Mouse (Mus musculus): Measurements from ENCODE around the gene Gm43517. TPM values are rescaled to one million over a fixed set of nuclear protein-coding genes. Genes with fewer than 3 reads are reported as not detected.

Gene Gm43517
- 0.06 and 0.13 TPM in 2 replicates for polyA plus RNA-seq (2012; rRNA removed)

- no peak within 1 kb of the TSS for H3K27ac ChIP-seq (ENCODE audit: control insufficient read depth, insufficient read depth, low read length)
- H3K36me3 ChIP-seq (ENCODE audit: control insufficient read depth, insufficient read depth, low read length), result no peaks in the 10 kb centered on the region
- no peak for DNase-seq
- TF ChIP-seq POLR2A (IDR thresholded peaks at IDR 0.05; ENCODE audit: control insufficient read depth, extremely low read depth, insufficient read depth, low read length, poor library complexity) (no peak), CTCF (IDR thresholded peaks at IDR 0.05; ENCODE audit: borderline replicate concordance, control insufficient read depth, extremely low read depth, insufficient read depth, low read length, poor library complexity) (no peak)
- peaks cover 8% of the 10 kb centered on the region; the same call in 1 of the 2 replicates for H3K27me3 ChIP-seq (ENCODE audit: control insufficient read depth, insufficient read depth, low read length)
- WGBS, result 13% methylated on average over 75 of the region's 75 CpGs
- H3K4me3 ChIP-seq (ENCODE audit: control insufficient read depth, insufficient read depth, low read length), result peak within 1 kb of the TSS; percentile 25
- no peaks in the 10 kb centered on the region for H3K4me1 ChIP-seq (replicated peaks; ENCODE audit: control insufficient read depth, insufficient read depth, low read length)
Observed at GRCm38 (mm10) chr12:49384876-49385630, at the start of gene Gm43517. Gene Gm43517, plus strand, starts transcription at chr12:49385174.

- TF ChIP-seq CTCF (IDR thresholded peaks at IDR 0.05; ENCODE audit: borderline replicate concordance, control insufficient read depth, extremely low read depth, insufficient read depth, low read length, poor library complexity), result no peak
- TF ChIP-seq POLR2A (IDR thresholded peaks at IDR 0.05; ENCODE audit: control insufficient read depth, extremely low read depth, insufficient read depth, low read length, poor library complexity), result no peak
- no peak for DNase-seq
- Histone ChIP-seq H3K4me3 (ENCODE audit: control insufficient read depth, insufficient read depth, low read length) (no peak overlapping the region), H3K36me3 (ENCODE audit: control insufficient read depth, insufficient read depth, low read length) (no peaks in the 10 kb centered on the region), H3K27me3 (ENCODE audit: control insufficient read depth, insufficient read depth, low read length) (no peaks in the 10 kb centered on the region), H3K27ac (ENCODE audit: control insufficient read depth, insufficient read depth, low read length) (no peak overlapping the region), H3K4me1 (replicated peaks; ENCODE audit: control insufficient read depth, insufficient read depth, low read length) (no peaks in the 10 kb centered on the region)
- 95% methylated on average over 10 of the region's 10 CpGs for WGBS
Observed at GRCm38 (mm10) chr12:49349697-49350096, 35.3 kb upstream of the Gm43517 start.

GRCm38 (mm10) chr12:49368931-49369330 is 16.0 kb upstream of the Gm43517 start:
- TF ChIP-seq CTCF (IDR thresholded peaks at IDR 0.05; ENCODE audit: borderline replicate concordance, control insufficient read depth, extremely low read depth, insufficient read depth, low read length, poor library complexity), result no peak
- TF ChIP-seq POLR2A (IDR thresholded peaks at IDR 0.05; ENCODE audit: control insufficient read depth, extremely low read depth, insufficient read depth, low read length, poor library complexity), result no peak

GRCm38 (mm10) chr12:49372170-49372569 is 12.8 kb upstream of the Gm43517 start:
- H3K27ac ChIP-seq (ENCODE audit: control insufficient read depth, insufficient read depth, low read length), result no peak overlapping the region
- H3K36me3 ChIP-seq (ENCODE audit: control insufficient read depth, insufficient read depth, low read length), result no peaks in the 10 kb centered on the region
- no peaks in the 10 kb centered on the region for H3K4me1 ChIP-seq (replicated peaks; ENCODE audit: control insufficient read depth, insufficient read depth, low read length)
- H3K4me3 ChIP-seq (ENCODE audit: control insufficient read depth, insufficient read depth, low read length), result no peak overlapping the region
- peaks cover 3% of the 10 kb centered on the region; the same call in 1 of the 2 replicates for H3K27me3 ChIP-seq (ENCODE audit: control insufficient read depth, insufficient read depth, low read length)
- DNase-seq, result no peak
- no peak for TF ChIP-seq POLR2A (IDR thresholded peaks at IDR 0.05; ENCODE audit: control insufficient read depth, extremely low read depth, insufficient read depth, low read length, poor library complexity)
- no peak for TF ChIP-seq CTCF (IDR thresholded peaks at IDR 0.05; ENCODE audit: borderline replicate concordance, control insufficient read depth, extremely low read depth, insufficient read depth, low read length, poor library complexity)

More at GRCm38 (mm10) chr12:49368931-49369330, 16.0 kb upstream of the Gm43517 start:
- no peak for DNase-seq
- no peaks in the 10 kb centered on the region for H3K36me3 ChIP-seq (ENCODE audit: control insufficient read depth, insufficient read depth, low read length)
- no peaks in the 10 kb centered on the region for H3K4me1 ChIP-seq (replicated peaks; ENCODE audit: control insufficient read depth, insufficient read depth, low read length)
- H3K4me3 ChIP-seq (ENCODE audit: control insufficient read depth, insufficient read depth, low read length), result no peak overlapping the region
- no peak overlapping the region for H3K27ac ChIP-seq (ENCODE audit: control insufficient read depth, insufficient read depth, low read length)
- WGBS, result 59% methylated on average over 1 of the region's 1 CpGs
- no peaks in the 10 kb centered on the region for H3K27me3 ChIP-seq (ENCODE audit: control insufficient read depth, insufficient read depth, low read length)

GRCm38 (mm10) chr12:49373176-49373575 is 11.8 kb upstream of the Gm43517 start:
- no peak for TF ChIP-seq CTCF (IDR thresholded peaks at IDR 0.05; ENCODE audit: borderline replicate concordance, control insufficient read depth, extremely low read depth, insufficient read depth, low read length, poor library complexity)
- TF ChIP-seq POLR2A (IDR thresholded peaks at IDR 0.05; ENCODE audit: control insufficient read depth, extremely low read depth, insufficient read depth, low read length, poor library complexity), result no peak
- Histone ChIP-seq H3K27me3 (ENCODE audit: control insufficient read depth, insufficient read depth, low read length) (peaks cover 3% of the 10 kb centered on the region; the same call in 1 of the 2 replicates), H3K36me3 (ENCODE audit: control insufficient read depth, insufficient read depth, low read length) (no peaks in the 10 kb centered on the region), H3K4me3 (ENCODE audit: control insufficient read depth, insufficient read depth, low read length) (no peak overlapping the region), H3K4me1 (replicated peaks; ENCODE audit: control insufficient read depth, insufficient read depth, low read length) (no peaks in the 10 kb centered on the region), H3K27ac (ENCODE audit: control insufficient read depth, insufficient read depth, low read length) (no peak overlapping the region)
- DNase-seq, result no peak
- 11% methylated on average over 5 of the region's 5 CpGs for WGBS

- WGBS, result 7% methylated on average over 24 of the region's 24 CpGs
- Histone ChIP-seq H3K27me3 (ENCODE audit: control insufficient read depth, insufficient read depth, low read length) (peaks cover 3% of the 10 kb centered on the region; the same call in 1 of the 2 replicates), H3K4me1 (replicated peaks; ENCODE audit: control insufficient read depth, insufficient read depth, low read length) (no peaks in the 10 kb centered on the region), H3K4me3 (ENCODE audit: control insufficient read depth, insufficient read depth, low read length) (no peak overlapping the region), H3K36me3 (ENCODE audit: control insufficient read depth, insufficient read depth, low read length) (no peaks in the 10 kb centered on the region), H3K27ac (ENCODE audit: control insufficient read depth, insufficient read depth, low read length) (no peak overlapping the region)
- no peak for DNase-seq
- TF ChIP-seq CTCF (IDR thresholded peaks at IDR 0.05; ENCODE audit: borderline replicate concordance, control insufficient read depth, extremely low read depth, insufficient read depth, low read length, poor library complexity) (no peak), POLR2A (IDR thresholded peaks at IDR 0.05; ENCODE audit: control insufficient read depth, extremely low read depth, insufficient read depth, low read length, poor library complexity) (no peak)
Observed at GRCm38 (mm10) chr12:49373821-49374605, 11.0 kb upstream of the Gm43517 start.
